Mouse (Mus musculus) layer of hippocampus, adult 11-12 months (tissue): ENCODE data around the gene Dennd2c.

Experiments
- DNase-seq: peaks from one replicate; pipeline ENCODE4 v3.0.0; 2022; ENCODE audit warnings: low spot score

The Dennd2c gene

DNA sequence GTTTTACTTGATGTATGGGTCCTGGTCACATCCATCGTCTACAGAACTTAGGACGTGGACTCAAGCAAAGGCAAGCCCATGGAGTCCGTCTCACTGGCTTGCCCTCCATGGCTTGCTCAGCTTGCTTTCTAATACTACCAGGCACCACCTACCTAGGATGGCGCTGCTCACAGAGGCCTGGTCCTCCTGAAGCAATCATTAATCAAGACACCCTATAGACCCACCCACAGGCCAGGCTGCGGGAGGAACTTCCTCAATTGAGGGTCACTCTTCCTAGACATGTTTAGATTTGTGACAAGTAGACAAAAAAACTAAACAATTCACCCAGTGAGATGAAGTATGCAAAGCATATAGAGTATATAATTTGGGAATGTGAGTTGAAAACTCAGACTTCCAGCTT lies 9.8 kb downstream of the Dennd2c start:
- DNase-seq = no peak

DNA sequence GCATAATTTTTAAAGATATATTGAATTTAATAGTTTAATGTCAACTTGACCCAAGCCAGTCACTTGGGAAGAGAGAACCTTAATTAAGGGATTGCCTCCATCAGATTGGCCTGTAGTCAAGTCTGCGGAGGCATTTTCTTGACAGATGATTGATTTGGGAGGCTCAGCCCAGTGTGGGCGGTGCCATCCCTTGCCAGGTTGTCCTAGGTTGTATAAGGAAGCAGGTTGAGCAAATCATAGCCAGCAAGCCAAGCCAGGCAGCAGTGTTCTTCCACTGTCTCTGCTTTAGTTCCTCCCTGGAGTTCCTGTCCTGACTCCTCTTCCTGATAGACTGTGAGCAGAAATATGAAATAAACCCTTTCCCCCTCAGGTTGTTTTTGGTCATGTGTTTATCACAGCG lies 21.2 kb downstream of the Dennd2c start:
- DNase-seq = no peak

DNA sequence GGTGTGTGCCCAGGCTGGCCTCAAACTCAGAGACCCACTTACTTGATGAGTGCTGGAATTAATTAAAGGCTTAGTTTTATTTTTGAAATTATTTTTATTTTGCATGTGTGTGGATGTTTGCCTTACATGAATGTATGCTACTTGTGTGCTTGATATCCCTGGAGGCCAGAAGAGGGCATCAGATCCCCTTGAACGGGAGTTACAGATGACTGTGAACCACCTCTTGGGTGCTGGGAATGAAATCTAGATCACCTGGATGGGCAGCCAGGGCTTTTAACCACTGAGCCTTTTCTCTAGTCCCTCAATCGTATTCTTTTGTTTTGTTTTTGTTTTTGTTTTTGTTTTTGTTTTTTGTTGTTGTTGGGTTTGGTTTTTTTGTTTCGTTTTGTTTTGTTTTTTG lies 23.7 kb downstream of the Dennd2c start:
- DNase-seq = no peak

DNA sequence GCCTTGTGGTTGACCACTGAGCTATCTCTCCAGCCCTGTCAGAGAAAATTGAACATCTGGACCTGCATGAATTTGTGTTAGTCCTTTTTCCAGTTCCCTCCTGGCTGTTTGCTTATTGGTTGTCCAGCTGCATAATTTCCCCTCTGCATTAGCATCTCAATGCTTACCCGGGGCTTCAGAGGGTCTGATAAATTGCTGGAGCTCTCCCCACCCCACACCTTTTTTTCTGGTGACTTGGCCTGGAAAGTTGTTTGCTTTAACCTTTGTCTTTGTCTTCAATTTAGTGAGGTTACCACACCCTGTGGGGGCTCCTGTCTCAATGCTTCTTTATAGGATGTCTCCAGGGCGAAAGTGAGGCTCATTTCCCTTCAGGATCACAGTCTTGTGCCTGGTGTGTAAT lies 24.8 kb downstream of the Dennd2c start:
- DNase-seq = no peak

DNA sequence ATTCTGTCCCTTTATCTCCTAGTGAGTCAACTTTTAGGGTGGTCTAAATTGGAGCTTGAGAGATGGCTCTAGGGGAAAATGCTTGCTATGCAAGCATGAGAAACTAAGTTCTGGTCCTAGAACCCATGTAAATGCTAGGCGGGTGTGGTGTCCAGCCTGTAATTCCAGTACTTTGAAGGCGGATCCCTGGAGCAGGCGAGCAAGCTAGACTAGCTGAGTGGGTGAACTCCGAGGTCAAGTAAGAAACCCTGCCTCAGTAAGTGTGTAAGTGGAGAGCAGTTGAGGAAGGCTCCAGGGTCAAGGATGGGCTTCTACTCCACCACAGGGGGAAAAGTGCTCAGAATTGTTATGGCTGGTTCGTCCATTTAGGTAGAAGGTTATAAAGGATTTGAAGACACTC lies 25.3 kb downstream of the Dennd2c start:
- DNase-seq = no peak

DNA sequence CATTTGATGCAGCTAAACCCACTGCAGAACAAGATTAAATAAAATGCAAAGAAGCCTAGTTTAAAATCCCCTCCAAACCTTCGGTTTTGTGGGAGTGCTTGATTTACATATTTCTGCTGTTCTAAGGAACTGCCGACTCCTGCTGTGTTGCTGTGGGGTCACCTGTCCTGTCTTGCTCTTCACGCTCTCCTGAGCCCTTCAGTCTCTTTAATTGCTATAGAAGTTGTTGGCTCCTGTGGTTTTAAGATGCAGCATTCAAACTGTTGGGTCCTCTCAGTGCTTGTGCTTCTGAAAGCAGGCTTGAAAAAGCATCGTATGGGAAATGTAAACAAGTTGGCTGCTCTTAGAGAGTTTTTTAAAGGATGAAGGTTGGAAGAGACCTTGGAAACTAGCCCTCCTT lies 25.8 kb downstream of the Dennd2c start:
- DNase-seq = no peak

DNA sequence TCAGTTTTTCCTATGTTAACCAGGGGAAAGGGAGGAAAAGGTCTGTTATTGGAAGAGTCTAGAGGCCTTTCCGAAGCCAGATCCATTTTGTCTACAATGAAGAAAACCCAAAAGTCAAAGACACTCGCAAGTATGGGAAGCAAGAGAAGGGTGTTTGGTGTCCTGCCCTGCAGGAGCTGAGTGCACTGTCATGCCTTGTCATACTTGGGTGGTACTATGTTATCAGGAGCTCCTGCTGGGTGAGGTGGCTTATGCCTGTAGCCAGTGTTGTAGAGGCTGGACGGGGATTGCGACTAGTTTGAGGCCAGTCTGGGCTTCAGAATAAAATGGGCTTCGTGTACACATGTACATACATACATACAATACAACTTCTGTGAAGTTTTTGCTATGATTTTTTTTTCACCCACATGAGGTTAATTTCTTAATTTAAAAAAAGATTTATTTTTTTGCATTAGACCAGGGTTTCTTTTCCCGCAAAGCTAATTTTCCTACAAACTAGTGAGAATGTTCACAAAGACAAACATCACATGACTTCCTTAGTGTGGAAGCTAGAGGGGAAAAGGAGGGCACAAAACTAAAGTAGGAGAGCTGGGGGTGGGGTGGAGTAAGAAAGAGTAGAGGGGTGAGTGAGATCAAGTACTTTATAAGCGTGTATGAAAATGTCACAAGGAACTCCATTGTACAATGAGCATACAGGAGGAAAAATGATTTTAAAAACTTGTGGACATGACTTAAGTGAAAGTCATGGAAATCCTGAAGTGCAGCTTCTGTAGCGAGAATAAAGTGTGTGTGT lies 27.2 kb downstream of the Dennd2c start:
- DNase-seq = no peak

DNA sequence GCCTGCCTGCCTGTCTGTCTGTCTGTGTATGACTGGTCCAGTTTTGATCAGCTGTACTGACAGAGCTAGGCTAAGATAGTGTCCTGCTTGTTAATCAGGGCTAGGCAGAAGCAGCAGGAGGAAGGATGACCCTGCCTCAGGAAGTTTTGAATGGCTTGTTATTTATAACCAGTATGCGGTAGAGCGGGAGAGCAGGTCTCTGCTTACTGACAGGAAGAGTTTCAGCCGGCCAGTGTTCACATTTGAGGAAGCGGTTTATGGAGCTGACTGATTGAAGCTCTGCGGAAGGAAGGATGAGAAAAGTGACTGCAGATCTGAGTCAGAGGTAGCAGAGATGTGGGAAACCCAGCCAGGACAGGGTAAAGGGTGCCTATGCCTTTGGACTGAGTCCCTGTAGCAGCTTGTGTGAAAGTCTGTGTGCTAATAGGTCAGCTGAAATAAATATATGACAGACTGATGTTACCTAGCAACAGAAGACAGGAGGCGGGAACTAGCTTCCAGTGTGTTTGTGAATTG lies 27.9 kb downstream of the Dennd2c start:
- peak; percentile 23 for DNase-seq

DNA sequence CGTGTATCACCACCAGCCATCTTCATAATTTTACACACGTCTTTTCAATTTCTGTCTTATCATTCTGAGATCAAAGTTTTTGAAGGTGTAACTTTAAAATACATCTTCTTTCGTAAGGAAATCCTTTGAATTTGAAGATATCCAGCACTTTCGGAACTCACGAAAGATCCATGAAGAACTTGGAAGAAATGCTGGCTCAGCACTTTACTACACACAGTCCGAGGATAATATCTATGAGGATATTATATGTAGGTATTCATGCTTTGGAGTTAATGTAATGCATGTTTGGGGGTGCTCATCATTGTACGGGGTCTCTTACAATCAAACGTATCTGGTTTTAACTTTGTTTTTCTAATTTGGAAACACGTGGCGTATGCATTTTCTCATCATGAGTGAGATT lies 30.7 kb downstream of the Dennd2c start:
- DNase-seq = no peak

DNA sequence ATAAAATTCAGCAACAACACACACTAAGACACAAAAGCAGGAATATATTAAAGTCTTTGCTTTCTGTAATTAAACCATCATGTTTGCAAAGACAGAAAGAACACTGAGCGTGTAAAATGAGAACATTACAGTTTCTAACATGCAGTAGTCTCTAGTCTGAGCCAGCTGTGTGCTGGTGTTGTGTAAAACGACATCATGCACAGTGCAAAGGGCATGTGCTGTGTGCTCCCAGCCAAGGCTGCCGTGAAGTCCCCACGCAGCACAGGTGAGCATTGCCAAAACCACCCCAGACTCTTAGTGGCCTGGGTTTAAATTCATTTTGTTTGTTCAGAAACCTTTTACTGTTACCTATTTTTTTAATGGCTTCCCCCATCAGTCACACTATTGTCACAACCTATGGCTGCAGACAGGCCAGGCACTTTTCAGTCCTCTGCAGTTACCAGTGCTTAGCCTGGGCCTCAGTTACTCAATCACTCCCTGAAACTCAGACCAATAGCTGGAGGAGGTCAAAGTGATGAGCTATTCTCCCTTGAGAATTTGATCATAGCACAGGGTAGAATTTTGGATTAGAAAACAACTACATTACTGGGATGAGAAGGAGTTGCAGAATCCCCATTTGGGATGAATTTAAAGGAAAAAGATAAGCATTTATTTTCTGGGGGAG lies 34.1 kb downstream of the Dennd2c start:
- no peak for DNase-seq

DNA sequence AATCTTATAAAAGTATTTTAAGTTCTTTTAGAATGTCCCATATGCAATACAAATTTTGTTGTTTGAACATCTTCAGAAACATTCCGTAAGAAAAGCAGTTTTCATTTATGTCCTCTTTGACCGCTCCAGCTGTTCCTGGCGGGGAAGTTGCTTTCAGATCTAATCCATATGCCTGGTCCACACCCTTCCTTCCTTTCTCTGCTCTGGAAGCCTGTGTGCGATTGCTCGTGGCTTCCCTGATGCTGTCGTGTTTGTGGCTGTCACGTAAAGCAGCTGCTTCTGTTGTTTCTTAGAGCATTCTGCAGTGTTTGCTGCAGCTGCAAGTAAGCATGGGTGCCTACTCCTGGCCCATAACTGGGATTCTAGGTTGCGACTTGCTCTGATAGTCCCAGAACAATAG lies 36.6 kb downstream of the Dennd2c start:
- no peak for DNase-seq

DNA sequence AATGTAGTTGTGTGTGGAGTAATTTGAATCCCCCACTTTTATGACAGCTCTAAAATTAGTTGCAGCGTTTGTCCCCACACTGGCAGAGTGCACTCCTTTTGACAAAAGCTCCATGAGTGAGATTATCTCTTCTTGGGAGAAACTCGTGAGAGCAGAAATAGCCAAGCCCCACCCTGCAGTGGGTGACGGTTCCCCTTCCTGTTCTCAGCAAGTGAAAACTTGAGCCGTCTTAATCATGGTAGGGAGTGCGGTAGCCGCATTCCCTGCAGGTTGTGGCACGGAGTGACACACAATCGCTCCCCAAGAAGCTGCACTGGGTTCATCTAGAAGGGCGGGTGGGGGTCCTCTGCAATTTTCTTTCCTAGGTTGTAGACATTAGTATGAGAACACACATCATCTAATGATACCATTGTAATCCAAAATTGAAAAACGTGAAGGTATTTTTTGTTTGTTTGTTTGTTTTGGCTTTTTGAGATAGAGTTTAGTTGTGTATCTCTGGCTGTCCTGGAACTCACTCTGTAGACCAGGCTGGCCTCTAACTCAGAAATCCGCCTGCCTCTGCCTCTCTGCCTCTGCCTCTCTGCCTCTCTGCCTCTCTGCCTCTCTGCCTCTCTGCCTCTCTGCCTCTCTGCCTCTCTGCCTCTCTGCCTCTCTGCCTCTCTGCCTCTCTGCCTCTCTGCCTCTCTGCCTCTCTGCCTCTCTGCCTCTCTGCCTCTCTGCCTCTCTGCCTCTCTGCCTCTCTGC lies 37.9 kb downstream of the Dennd2c start:
- DNase-seq = peak; percentile 9

DNA sequence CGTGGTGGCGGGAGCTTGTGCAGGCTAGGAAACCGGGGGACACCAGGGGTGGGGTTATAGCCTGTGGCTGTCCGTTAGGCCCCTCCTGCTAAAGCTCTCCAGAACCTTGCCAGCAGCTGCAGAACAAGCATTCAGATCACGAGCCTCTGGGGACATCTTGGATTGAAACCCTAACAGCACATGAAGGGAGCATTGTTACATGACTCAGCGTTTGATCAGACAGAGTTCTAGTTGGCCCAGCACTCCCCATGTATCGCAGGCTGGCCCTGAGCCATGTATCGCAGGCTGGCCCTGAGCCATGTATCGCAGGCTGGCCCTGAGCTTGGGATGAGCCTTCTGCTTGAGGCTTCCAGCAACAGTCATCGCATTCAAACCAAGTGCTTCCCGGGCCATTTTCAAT lies 38.9 kb downstream of the Dennd2c start:
- no peak for DNase-seq

DNA sequence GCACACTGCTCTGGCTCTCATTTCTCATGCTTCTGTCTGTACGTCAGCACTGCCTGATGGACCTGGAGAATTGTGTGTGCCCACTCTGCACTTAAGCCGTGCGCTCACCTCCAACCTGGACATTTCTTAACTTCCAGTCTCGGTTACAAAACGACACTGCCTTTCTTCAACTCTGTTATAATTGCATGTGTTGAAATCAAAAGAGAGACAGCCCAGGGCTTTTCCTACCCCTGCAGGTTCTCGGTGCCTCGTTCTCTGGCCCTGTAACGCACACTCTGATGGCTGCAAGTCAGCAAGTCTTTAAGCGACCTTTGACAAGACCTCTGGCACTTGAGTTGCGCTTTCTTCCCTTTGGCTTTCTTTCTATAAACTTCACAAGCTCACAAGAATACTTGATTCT lies 40.0 kb downstream of the Dennd2c start:
- DNase-seq = no peak

DNA sequence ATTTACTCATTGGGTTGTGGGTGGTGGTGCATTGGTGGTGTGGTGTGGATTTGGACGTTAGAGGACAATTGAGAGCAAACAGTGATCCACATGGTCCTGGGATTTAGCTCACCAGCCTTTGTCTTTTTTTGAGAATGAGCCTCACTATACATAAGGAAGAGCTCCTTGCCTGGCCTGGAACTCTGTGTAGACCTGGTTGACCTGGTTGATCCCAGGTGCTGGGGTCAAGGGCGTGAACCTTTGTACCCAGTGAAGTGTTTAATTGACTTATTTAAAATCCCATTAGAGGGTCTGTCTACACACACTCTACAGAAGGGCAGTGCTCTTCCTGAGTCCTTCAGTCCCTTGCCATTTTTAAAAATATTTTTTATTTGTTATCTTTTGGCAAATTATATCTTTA lies 42.9 kb downstream of the Dennd2c start:
- DNase-seq = no peak

DNA sequence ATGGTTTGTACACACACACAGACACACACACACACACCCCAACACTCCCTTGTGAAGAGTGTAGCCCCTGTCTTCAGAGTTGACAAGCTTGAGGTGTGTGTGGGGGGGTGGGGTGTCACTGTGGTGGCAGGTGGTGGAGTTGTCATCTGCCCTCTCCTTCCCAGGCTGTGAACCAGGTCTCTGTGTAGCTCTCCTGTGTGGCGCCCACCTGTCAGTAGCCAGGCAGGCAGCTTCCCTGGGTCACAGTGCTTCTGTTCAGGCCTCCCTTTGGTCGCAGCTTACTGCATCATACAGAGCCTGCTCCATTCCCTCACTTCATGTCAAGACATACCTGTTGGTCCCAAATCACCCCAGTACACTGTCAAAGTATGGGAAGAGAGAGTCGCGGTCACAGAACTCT lies 43.4 kb downstream of the Dennd2c start:
- DNase-seq = no peak

DNA sequence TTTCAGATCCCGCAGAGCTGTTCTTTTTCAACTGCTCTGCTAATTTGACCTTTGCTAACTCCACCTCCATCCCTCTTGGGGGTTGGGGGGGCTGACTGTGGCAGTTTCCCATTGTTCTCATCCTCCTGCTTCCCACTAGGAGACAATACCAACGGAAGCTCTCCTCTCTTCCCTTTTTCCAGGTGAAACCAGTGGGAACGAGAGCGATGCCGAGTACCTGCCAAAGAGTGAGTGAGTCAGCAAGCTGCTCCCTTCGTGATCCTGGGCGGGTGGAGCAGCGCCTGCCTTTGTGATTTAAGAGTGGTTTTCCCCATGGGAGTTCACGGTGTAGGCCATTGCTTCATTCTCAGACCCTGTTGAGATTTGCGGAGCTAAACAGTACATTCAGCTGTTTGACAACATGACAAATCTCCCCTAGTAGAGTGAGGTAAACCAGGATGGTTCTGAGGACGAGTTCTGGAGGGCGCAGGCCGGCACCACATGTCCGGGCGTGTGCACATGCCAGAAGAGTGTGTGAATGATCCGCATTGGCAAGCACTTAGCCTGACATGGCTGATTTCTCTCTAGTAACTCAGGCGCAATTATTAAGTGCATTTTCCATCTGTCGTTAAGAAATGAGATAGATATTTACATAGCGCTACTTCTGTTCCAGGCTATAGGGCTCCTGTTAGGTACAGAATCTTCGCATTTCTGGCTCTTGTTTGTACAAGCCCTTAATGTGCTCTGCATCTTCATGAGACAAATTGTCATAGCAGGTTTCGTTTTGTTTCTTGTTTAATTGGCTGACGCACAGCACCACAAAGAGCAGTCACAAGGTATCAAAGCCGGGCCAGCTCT lies 44.1 kb downstream of the Dennd2c start:
- DNase-seq = no peak

DNA sequence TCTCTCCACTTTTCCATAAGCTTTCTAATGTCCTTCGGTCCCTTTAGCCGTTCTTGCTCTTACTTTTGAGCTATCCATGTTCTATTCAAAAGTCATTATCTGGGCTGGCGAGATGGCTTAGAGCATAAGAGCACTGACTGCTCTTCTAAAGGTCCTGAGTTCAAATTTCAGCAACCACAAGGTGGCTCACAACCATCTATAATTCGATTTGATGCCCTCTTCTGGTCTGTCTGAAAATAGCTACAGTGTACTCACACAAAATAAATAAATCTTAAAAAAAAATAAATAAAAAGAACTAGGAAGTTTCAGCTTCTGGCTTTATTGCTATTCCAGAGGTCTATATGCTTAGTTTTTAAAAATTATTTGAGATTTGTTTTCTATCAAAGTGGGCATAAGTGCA lies 45.4 kb downstream of the Dennd2c start:
- DNase-seq = no peak

DNA sequence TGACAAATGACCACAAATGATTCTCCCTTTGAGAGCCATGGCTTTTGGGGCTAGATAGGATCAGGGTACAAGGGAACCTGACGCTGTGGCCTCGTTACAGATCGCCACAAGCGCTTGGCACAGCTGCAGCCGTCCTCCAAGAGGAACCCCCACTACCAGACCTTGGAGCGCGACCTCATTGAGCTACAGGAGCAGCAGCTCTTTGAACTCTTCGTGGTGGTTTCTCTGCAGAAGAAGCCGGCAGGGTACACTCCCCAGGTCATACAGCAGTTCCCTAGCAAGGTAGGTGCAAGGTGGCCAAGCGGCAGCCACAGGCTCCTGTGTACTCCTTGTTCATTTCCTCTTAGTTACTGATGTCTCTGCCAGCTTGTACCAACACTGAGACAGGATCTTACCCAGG lies 46.5 kb downstream of the Dennd2c start:
- DNase-seq = no peak

DNA sequence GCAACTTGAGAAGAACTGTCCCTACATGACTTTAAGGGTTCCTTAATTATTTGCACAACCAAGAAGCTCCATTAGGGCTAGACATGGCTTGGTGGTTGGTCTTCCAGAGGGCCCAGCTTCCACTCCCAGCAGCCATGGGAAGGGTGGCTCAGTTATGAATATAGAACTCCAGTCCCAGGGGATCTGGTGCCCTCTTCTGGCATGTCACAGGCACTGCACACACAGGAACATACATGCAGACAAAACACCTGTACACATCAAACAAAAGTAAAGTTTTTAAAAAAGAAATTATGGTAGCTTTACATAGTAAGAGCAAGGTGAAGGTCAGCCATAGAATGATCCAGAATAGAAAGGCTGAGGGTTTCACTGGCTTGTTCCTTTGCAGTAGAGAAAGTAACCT lies 51.4 kb downstream of the Dennd2c start:
- no peak for DNase-seq

DNA sequence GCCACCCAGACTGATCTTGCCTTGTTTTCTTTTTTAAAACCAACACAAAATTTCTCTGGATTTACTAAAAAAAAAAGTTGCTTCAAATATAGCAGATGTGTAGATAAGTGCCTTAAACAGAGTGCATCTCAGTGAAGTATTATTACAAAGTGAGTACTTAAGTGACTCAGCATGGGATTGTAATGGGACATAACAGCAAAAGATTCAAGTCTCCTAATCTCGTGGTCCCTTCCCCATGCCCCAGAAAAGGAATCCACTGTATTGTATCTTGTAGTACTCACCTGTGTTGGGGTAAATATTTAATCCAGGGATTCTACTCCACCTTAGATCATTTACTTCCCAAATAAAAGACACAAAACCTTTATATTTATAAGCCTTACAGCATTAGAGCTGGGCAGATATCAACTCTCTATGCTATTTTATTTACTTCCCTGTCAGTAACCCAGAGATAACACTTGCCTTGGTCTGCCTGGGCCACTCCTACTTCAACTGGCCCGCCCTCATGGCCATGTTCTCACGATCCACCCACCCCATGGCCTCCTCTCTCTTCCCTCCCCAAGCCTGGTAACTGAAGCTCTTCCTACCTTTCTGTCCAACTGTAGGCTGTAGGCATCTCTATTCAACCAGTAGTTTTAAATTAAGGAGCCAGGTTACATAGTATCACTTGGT lies 57.0 kb downstream of the Dennd2c start:
- no peak for DNase-seq

DNA sequence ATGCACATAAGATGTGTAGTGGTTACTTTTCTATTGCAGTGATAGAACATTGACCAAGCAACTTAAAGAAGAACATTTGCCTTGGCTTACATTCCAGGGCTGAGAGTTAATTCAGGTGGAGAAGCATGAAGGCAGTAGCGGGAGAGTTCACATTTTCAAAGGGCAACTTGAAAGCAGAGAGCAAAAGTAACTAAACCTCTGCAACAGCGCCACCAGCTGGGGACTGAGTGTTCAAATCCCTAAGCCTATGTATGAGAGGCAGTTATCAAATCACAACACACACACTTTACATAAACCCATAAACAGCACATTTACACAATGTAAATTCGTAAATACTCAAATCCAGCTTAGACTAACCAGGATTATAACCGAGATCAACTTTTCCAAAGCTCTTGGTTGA lies 67.4 kb downstream of the Dennd2c start:
- DNase-seq = peak; percentile 77
